Mouse (Mus musculus): ENCODE results near the gene Gm14180.
A peak's percentile ranks its signal among the peaks of the same experiment; 100 is the strongest.
"Not testable (repeated sequence)": the region's sequence is repeated elsewhere in the genome, so short reads cannot be mapped to it uniquely, and the experiment has no call there.

Gm14180 gene

GRCm38 (mm10) chr11:99734190-99734589 lies at the start of gene Gm14180:
Gene Gm14180, minus strand, starts transcription at chr11:99734290.
- no peak for DNase-seq

- no peak for DNase-seq
Measured at GRCm38 (mm10) chr11:99780604-99781003, 46.5 kb upstream of the Gm14180 start, which contains the start of gene Krtap4-8. Gene Krtap4-8, minus strand, starts transcription at chr11:99780704.

GRCm38 (mm10) chr11:99778401-99778800 lies 44.3 kb upstream of the Gm14180 start:
- DNase-seq, result no peak

GRCm38 (mm10) chr11:99772813-99773212 lies 38.7 kb upstream of the Gm14180 start, which contains the start of gene Gm11595:
Gene Gm11595, minus strand, starts transcription at chr11:99772913.
- not testable (repeated sequence) for DNase-seq

GRCm38 (mm10) chr11:99768410-99768809 lies 34.3 kb upstream of the Gm14180 start:
- no peak for DNase-seq

GRCm38 (mm10) chr11:99758877-99759276 lies 24.8 kb upstream of the Gm14180 start:
- no peak for DNase-seq

GRCm38 (mm10) chr11:99743985-99744384 lies 9.9 kb upstream of the Gm14180 start:
- peak; percentile 37 for DNase-seq

GRCm38 (mm10) chr11:99724061-99724460 lies 10.0 kb downstream of the Gm14180 start:
- DNase-seq, result no peak

GRCm38 (mm10) chr11:99718759-99719158 lies 15.3 kb downstream of the Gm14180 start:
- no peak for DNase-seq

- no peak for DNase-seq
Measured at GRCm38 (mm10) chr11:99690463-99690862, 43.6 kb downstream of the Gm14180 start, which contains the start of gene Gm14190. Gene Gm14190, minus strand, starts transcription at chr11:99690740.

- DNase-seq, result not testable (repeated sequence)
Measured at GRCm38 (mm10) chr11:99685235-99685634, 48.9 kb downstream of the Gm14180 start.
